Mouse (Mus musculus) skeletal muscle tissue, adult 2 months (tissue): ENCODE measurements around the gene Syne3.
A peak's percentile ranks its signal among the peaks of the same experiment; 100 is the strongest.

Source experiments
- DNase-seq: peaks from one replicate; pipeline ENCODE4 v3.0.0-alpha.2; 2012; ENCODE audit warnings: low read depth, low spot score

Syne3 gene

GRCm38 (mm10) chr12:104969618-104970017 is 40.0 kb downstream of the Syne3 start:
- no peak for DNase-seq

- peak; percentile 44 for DNase-seq
Measured at GRCm38 (mm10) chr12:104969177-104969576, 40.4 kb downstream of the Syne3 start.

- no peak for DNase-seq
Measured at GRCm38 (mm10) chr12:104964953-104965911, 44.4 kb downstream of the Syne3 start.

GRCm38 (mm10) chr12:104960421-104960820 is 49.2 kb downstream of the Syne3 start:
- DNase-seq: no peak

GRCm38 (mm10) chr12:104959966-104960365 is 49.6 kb downstream of the Syne3 start:
- no peak for DNase-seq

- DNase-seq: no peak
Measured at GRCm38 (mm10) chr12:104958263-104958662, 51.3 kb downstream of the Syne3 start.

- no peak for DNase-seq
Measured at GRCm38 (mm10) chr12:104957165-104957564, 52.4 kb downstream of the Syne3 start.

GRCm38 (mm10) chr12:104956406-104956805 is 53.2 kb downstream of the Syne3 start:
- DNase-seq: no peak

- no peak for DNase-seq
Measured at GRCm38 (mm10) chr12:104955003-104955800, 54.4 kb downstream of the Syne3 start.

- DNase-seq: no peak
Measured at GRCm38 (mm10) chr12:104953941-104954340, 55.7 kb downstream of the Syne3 start.

- peak; percentile 63 for DNase-seq
Measured at GRCm38 (mm10) chr12:104952458-104952857, 57.2 kb downstream of the Syne3 start.

- no peak for DNase-seq
Measured at GRCm38 (mm10) chr12:104947911-104948310, 61.7 kb downstream of the Syne3 start.

- no peak for DNase-seq
Measured at GRCm38 (mm10) chr12:104946231-104946630, 63.4 kb downstream of the Syne3 start.

- DNase-seq: no peak
Measured at GRCm38 (mm10) chr12:104940466-104940865, 69.1 kb downstream of the Syne3 start.

GRCm38 (mm10) chr12:104940027-104940386 is 69.6 kb downstream of the Syne3 start:
- no peak for DNase-seq

- peak; percentile 38 for DNase-seq
Measured at GRCm38 (mm10) chr12:104939372-104940026, 70.1 kb downstream of the Syne3 start.

- DNase-seq: no peak
Measured at GRCm38 (mm10) chr12:104938935-104939334, 70.7 kb downstream of the Syne3 start.

GRCm38 (mm10) chr12:104936223-104936622 is 73.4 kb downstream of the Syne3 start:
- no peak for DNase-seq

- DNase-seq: no peak
Measured at GRCm38 (mm10) chr12:104935144-104935543, 74.5 kb downstream of the Syne3 start.

- DNase-seq: no peak
Measured at GRCm38 (mm10) chr12:104933800-104934199, 75.8 kb downstream of the Syne3 start.

GRCm38 (mm10) chr12:104933217-104933616 is 76.4 kb downstream of the Syne3 start:
- DNase-seq: no peak

- DNase-seq: no peak
Measured at GRCm38 (mm10) chr12:104925765-104926164, 83.8 kb downstream of the Syne3 start.
